Mouse (Mus musculus) heart, adult 2 months (tissue): ENCODE results near the gene Pum1. TPM values are rescaled to one million over a fixed set of nuclear protein-coding genes. Genes with fewer than 3 reads are reported as not detected.
A peak's percentile ranks its signal among the peaks of the same experiment; 100 is the strongest.

ENCODE experiments used
- DNase-seq, 2 experiments: peaks; one replicate each; pipeline ENCODE4 v3.0.0; 2021
- H3K27ac ChIP-seq: fragments of 200-600 bp; 2 replicates; pipeline ENCODE4 v1.8.1; 2022
- H3K27me3 ChIP-seq: fragments of 200-500 bp; 2 replicates; pipeline ENCODE4 v1.6.1; 2012; ENCODE audit warnings: mild to moderate bottlenecking, low read length, inconsistent platforms, mixed read lengths; ENCODE audit not compliant: control insufficient read depth, insufficient read depth
- H3K36me3 ChIP-seq: fragments of 200-500 bp; 2 replicates; pipeline ENCODE4 v1.6.1; 2012; ENCODE audit warnings: low read length, inconsistent platforms; ENCODE audit not compliant: control insufficient read depth, insufficient read depth
- H3K4me1 ChIP-seq: fragments of 200-500 bp; 2 replicates; pipeline ENCODE4 v1.6.1; 2011; ENCODE audit warnings: low read length; ENCODE audit not compliant: control insufficient read depth, insufficient read depth
- H3K4me3 ChIP-seq: fragments of 200-600 bp; 2 replicates; pipeline ENCODE4 v1.8.1; 2022
- H3K79me2 ChIP-seq: fragments of 200-500 bp; replicated peaks from 2 replicates; pipeline ENCODE4 v1.6.1; 2012; ENCODE audit warnings: mild to moderate bottlenecking, inconsistent platforms, low read length, moderate library complexity, mixed read lengths; ENCODE audit not compliant: control insufficient read depth, insufficient read depth
- H3K9ac ChIP-seq: fragments of 200-500 bp; 2 replicates; pipeline ENCODE4 v1.6.1; 2012; ENCODE audit warnings: low read depth, mild to moderate bottlenecking, control low read depth, inconsistent platforms, low read length, mixed read lengths
- CTCF ChIP-seq: fragments of 200-600 bp; IDR thresholded peaks from 2 replicates; pipeline ENCODE4 v1.8.1; 2022; ENCODE audit warnings: antibody characterized with exemption, mild to moderate bottlenecking, moderate library complexity
- EP300 ChIP-seq: fragments of 200-500 bp; IDR thresholded peaks from 2 replicates; pipeline ENCODE4 v1.6.1; 2011; ENCODE audit warnings: low read depth, low read length, control low read depth; ENCODE audit not compliant: insufficient read depth
- POLR2A ChIP-seq: fragments of 200-500 bp; IDR thresholded peaks from 2 replicates; pipeline ENCODE4 v1.6.1; 2011; ENCODE audit warnings: mild to moderate bottlenecking, low read depth, low read length, control low read depth; ENCODE audit not compliant: insufficient read depth
- WGBS: fragments of 180-500 bp; shearing (Covaris S2); methylation state at CpG from one replicate; pipeline ENCODE4 v1.1.7; 2018; 5-methylcytosine and 5-hydroxymethylcytosine counted together
- intact Hi-C: fragments of 180-260 bp; cut with DNase I; formaldehyde crosslinking; loops from one replicate; pipeline ENCODE4 v1.15.1; 2025
- polyA plus RNA-seq: library from polyadenylated mRNA; depleted of rRNA; stranded (reverse); fragments of >200 nt; gene quantifications from 2 replicates; pipeline ENCODE4 v1.2.3, GENCODE M21; 2012
- total RNA-seq, 2 experiments: library from RNA; stranded (reverse); gene quantifications; 2 replicates each; pipeline ENCODE4 v1.2.3; 2021

The Pum1 gene
- total and polyA plus RNA-seq, 3 experiments = 32.2 to 59.7 (median 57.1) TPM

- Histone ChIP-seq H3K9ac (0 out of 2 replicates have a peak overlapping the region, but pooled peaks have one; percentile 11), H3K79me2 (no peaks in the 10 kb centered on the region; the same call in 1 of the 2 replicates), H3K4me3 (no peak overlapping the region; the same call in 1 of the 2 replicates), H3K4me1 (peaks cover 44% of the 10 kb centered on the region), H3K27me3 (no peaks in the 10 kb centered on the region), H3K36me3 (no peaks in the 10 kb centered on the region), H3K27ac (peak overlapping the region; percentile 71; the same call in 1 of the 2 replicates)
- no peak for DNase-seq
- no peak for TF ChIP-seq CTCF
- no peak for TF ChIP-seq EP300
- TF ChIP-seq POLR2A = no peak
- WGBS = 51% methylated on average over 6 of the region's 6 CpGs
- intact Hi-C loops = loop anchor here (2.0 kb wide), 1 partner anchor 33 kb away; no protein-coding TSS in a partner anchor
Observed at GRCm38 (mm10) chr4:130795970-130796369, 132.8 kb downstream of the Pum1 start.

GRCm38 (mm10) chr4:130797201-130798051, 134.3 kb downstream of the Pum1 start:
- Histone ChIP-seq H3K79me2 (no peaks in the 10 kb centered on the region; the same call in 1 of the 2 replicates), H3K4me3 (peak overlapping the region; percentile 40), H3K4me1 (peaks cover 51% of the 10 kb centered on the region), H3K27me3 (no peaks in the 10 kb centered on the region), H3K36me3 (no peaks in the 10 kb centered on the region), H3K27ac (peak overlapping the region; percentile 71), H3K9ac (peak overlapping the region; percentile 31)
- peak; percentile 64 to 72 for DNase-seq
- TF ChIP-seq POLR2A (no peak), CTCF (no peak), EP300 (0 out of 2 replicates have a peak, but pooled peaks have one; percentile 34)
- WGBS = 28% methylated on average over 15 of the region's 15 CpGs
- intact Hi-C loops = no loop called here

GRCm38 (mm10) chr4:130798416-130798815, 135.3 kb downstream of the Pum1 start:
- intact Hi-C loops = no loop called here
- no peaks in the 10 kb centered on the region for H3K27me3 ChIP-seq

GRCm38 (mm10) chr4:130799118-130799517, 136.0 kb downstream of the Pum1 start:
- H3K4me1 ChIP-seq = peaks cover 63% of the 10 kb centered on the region

More at GRCm38 (mm10) chr4:130798416-130798815, 135.3 kb downstream of the Pum1 start:
- whole genome bisulfite sequencing = 25% methylated on average over 1 of the region's 1 CpGs
- no peak overlapping the region for H3K9ac ChIP-seq
- peaks cover 60% of the 10 kb centered on the region for H3K4me1 ChIP-seq
- no peak overlapping the region for H3K4me3 ChIP-seq
- DNase-seq = no peak
- no peaks in the 10 kb centered on the region for H3K79me2 ChIP-seq
- TF ChIP-seq POLR2A (no peak), EP300 (no peak)
- no peaks in the 10 kb centered on the region for H3K36me3 ChIP-seq
- H3K27ac ChIP-seq = peak overlapping the region; percentile 71

GRCm38 (mm10) chr4:130799582-130799981, 136.5 kb downstream of the Pum1 start:
- no peak for DNase-seq
- H3K4me1 ChIP-seq = peaks cover 63% of the 10 kb centered on the region
- H3K27me3 ChIP-seq = no peaks in the 10 kb centered on the region
- no peaks in the 10 kb centered on the region for H3K79me2 ChIP-seq
- H3K36me3 ChIP-seq = no peaks in the 10 kb centered on the region
- intact Hi-C loops = no loop called here
- no peak overlapping the region for H3K4me3 ChIP-seq
- 45% methylated on average over 5 of the region's 5 CpGs for WGBS
- H3K27ac ChIP-seq = peak overlapping the region; percentile 63
- TF ChIP-seq POLR2A (no peak), CTCF (no peak), EP300 (no peak)
- H3K9ac ChIP-seq = no peak overlapping the region

More at GRCm38 (mm10) chr4:130799118-130799517, 136.0 kb downstream of the Pum1 start:
- no peak overlapping the region for H3K9ac ChIP-seq
- intact Hi-C loops = no loop called here
- H3K27ac ChIP-seq = peak overlapping the region; percentile 71
- no peak overlapping the region for H3K4me3 ChIP-seq
- H3K79me2 ChIP-seq = no peaks in the 10 kb centered on the region
- no peaks in the 10 kb centered on the region for H3K36me3 ChIP-seq
- WGBS = 34% methylated on average over 4 of the region's 4 CpGs
- TF ChIP-seq EP300 = no peak
- TF ChIP-seq CTCF = no peak
- TF ChIP-seq POLR2A = no peak
- no peaks in the 10 kb centered on the region for H3K27me3 ChIP-seq
- peak; percentile 65 to 66 for DNase-seq

GRCm38 (mm10) chr4:130800147-130800546, 137.0 kb downstream of the Pum1 start:
- H3K36me3 ChIP-seq = no peaks in the 10 kb centered on the region
- no peak overlapping the region for H3K9ac ChIP-seq
- peak overlapping the region; percentile 63 for H3K27ac ChIP-seq
- no peaks in the 10 kb centered on the region for H3K27me3 ChIP-seq
- 53% methylated on average over 6 of the region's 6 CpGs for WGBS
- TF ChIP-seq CTCF (no peak), POLR2A (no peak), EP300 (no peak)
- no peak overlapping the region for H3K4me3 ChIP-seq
- intact Hi-C loops = no loop called here
- H3K79me2 ChIP-seq = no peaks in the 10 kb centered on the region
- peaks cover 63% of the 10 kb centered on the region for H3K4me1 ChIP-seq
- DNase-seq = peak in 1 of 2 experiments; percentile 52
